Mouse (Mus musculus) CH12.LX (cell line): ENCODE results near the gene Itpr1. TPM values are rescaled to one million over a fixed set of nuclear protein-coding genes. Genes with fewer than 3 reads are reported as not detected.

Source experiments
- DNase-seq: peaks from one replicate; pipeline ENCODE4 v3.0.0-alpha.2; 2013; ENCODE audit errors: extremely low read depth
- H3K27ac ChIP-seq: 2 replicates; pipeline ENCODE4 v1.5.1; 2012; ENCODE audit warnings: low read depth, mild to moderate bottlenecking, control low read depth, moderate library complexity; ENCODE audit not compliant: insufficient read depth
- H3K27me3 ChIP-seq: replicated peaks from 2 replicates; pipeline ENCODE3; 2012; ENCODE audit warnings: inconsistent platforms
- H3K36me3 ChIP-seq, 2 experiments: replicated peaks in 1 of 2; 2 replicates each; pipeline versions ENCODE3 to v1.6.1; 2012; ENCODE audit warnings: inconsistent platforms in 1 of 2, low read length in 1 of 2, mild to moderate bottlenecking in 1 of 2, mixed read lengths in 1 of 2, moderate library complexity in 1 of 2; ENCODE audit not compliant: control insufficient read depth in 1 of 2, insufficient read depth in 1 of 2
- H3K4me1 ChIP-seq, 2 experiments: 2 replicates each; pipeline ENCODE4 v1.6.1; 2012; ENCODE audit warnings: inconsistent platforms in 1 of 2, moderate library complexity in 1 of 2; ENCODE audit not compliant: insufficient read depth in 2 of 2, control insufficient read depth in 1 of 2
- H3K4me2 ChIP-seq: 2 replicates; pipeline ENCODE4 v1.6.1; 2012; ENCODE audit warnings: low read depth, mild to moderate bottlenecking, control low read depth; ENCODE audit not compliant: poor library complexity, insufficient read depth, severe bottlenecking
- H3K4me3 ChIP-seq, 3 experiments: fragments of 150-350 bp in 1 of 3; sonication (generic) in 1 of 3; replicated peaks in 1 of 3; 2 replicates each; pipeline versions ENCODE3 to v1.5.1; 2011 to 2012; ENCODE audit warnings: low read depth in 2 of 3, low read length in 2 of 3, mild to moderate bottlenecking in 2 of 3, moderate library complexity in 2 of 3, control low read depth in 1 of 3, improper control_type of control experiment in 1 of 3, inconsistent platforms in 1 of 3, mixed read lengths in 1 of 3; ENCODE audit not compliant: poor library complexity in 1 of 3
- H3K79me2 ChIP-seq: replicated peaks from 2 replicates; pipeline ENCODE4 v1.6.1; 2012; ENCODE audit warnings: mild to moderate bottlenecking, moderate library complexity; ENCODE audit not compliant: control insufficient read depth, poor library complexity, insufficient read depth, severe bottlenecking; ENCODE audit errors: extremely low read depth
- H3K9ac ChIP-seq: 2 replicates; pipeline ENCODE4 v1.6.1; 2012; ENCODE audit warnings: low read depth, mild to moderate bottlenecking, control low read depth, moderate library complexity; ENCODE audit not compliant: insufficient read depth
- H3K9me3 ChIP-seq: replicated peaks from 2 replicates; pipeline ENCODE3; 2012; ENCODE audit warnings: low read length, inconsistent platforms, mixed read lengths
- BHLHE40 ChIP-seq: IDR thresholded peaks from 2 replicates; pipeline ENCODE4 v1.6.1; 2011; ENCODE audit warnings: mild to moderate bottlenecking, low read depth, low read length, improper control_type of control experiment
- CHD1 ChIP-seq: IDR thresholded peaks from 2 replicates; pipeline ENCODE4 v1.6.1; 2012; ENCODE audit warnings: low read depth, low read length, improper control_type of control experiment, inconsistent platforms
- CHD2 ChIP-seq: IDR thresholded peaks from 2 replicates; pipeline ENCODE4 v1.6.1; 2011; ENCODE audit warnings: low read length, improper control_type of control experiment
- E2F4 ChIP-seq: IDR thresholded peaks from 2 replicates; pipeline ENCODE4 v1.6.1; 2011; ENCODE audit warnings: low read depth, low read length, improper control_type of control experiment; ENCODE audit not compliant: insufficient replicate concordance
- ELF1 ChIP-seq: IDR thresholded peaks from 2 replicates; pipeline ENCODE4 v1.6.1; 2014; ENCODE audit warnings: low read depth, mild to moderate bottlenecking, inconsistent platforms, low read length, improper control_type of control experiment
- ETS1 ChIP-seq: conservative IDR thresholded peaks from 2 replicates; pipeline ENCODE4 v1.6.1; 2012; ENCODE audit warnings: low read depth, mild to moderate bottlenecking, inconsistent platforms, low read length, improper control_type of control experiment, moderate library complexity
- GABPA ChIP-seq: IDR thresholded peaks from 2 replicates; pipeline ENCODE4 v1.6.1; 2012; ENCODE audit warnings: low read depth, low read length, improper control_type of control experiment, inconsistent platforms; ENCODE audit not compliant: insufficient replicate concordance
- HCFC1 ChIP-seq: IDR thresholded peaks from 2 replicates; pipeline ENCODE4 v1.6.1; 2012; ENCODE audit warnings: low read depth, mild to moderate bottlenecking, inconsistent platforms, low read length, improper control_type of control experiment
- IRF4 ChIP-seq: IDR thresholded peaks from 2 replicates; pipeline ENCODE4 v1.6.1; 2014; ENCODE audit warnings: low read depth, mild to moderate bottlenecking, inconsistent platforms, low read length, improper control_type of control experiment
- JUN ChIP-seq: IDR thresholded peaks from 2 replicates; pipeline ENCODE4 v1.6.1; 2011; ENCODE audit warnings: low read depth, mild to moderate bottlenecking, low read length, improper control_type of control experiment, moderate library complexity; ENCODE audit not compliant: insufficient read depth
- JUND ChIP-seq: conservative IDR thresholded peaks from 2 replicates; pipeline ENCODE4 v1.6.1; 2011; ENCODE audit warnings: low read depth, low read length, improper control_type of control experiment
- KAT2A ChIP-seq: IDR thresholded peaks from 2 replicates; pipeline ENCODE4 v1.6.1; 2012; ENCODE audit warnings: low read length, improper control_type of control experiment, inconsistent platforms; ENCODE audit not compliant: insufficient replicate concordance
- MAFK ChIP-seq: IDR thresholded peaks from 2 replicates; pipeline ENCODE4 v1.6.1; 2011; ENCODE audit warnings: low read length, improper control_type of control experiment; ENCODE audit not compliant: insufficient replicate concordance
- MAX ChIP-seq: IDR thresholded peaks from 2 replicates; pipeline ENCODE4 v1.6.1; 2011; ENCODE audit warnings: low read length, improper control_type of control experiment
- MXI1 ChIP-seq: IDR thresholded peaks from 2 replicates; pipeline ENCODE4 v1.6.1; 2011; ENCODE audit warnings: mild to moderate bottlenecking, low read depth, low read length, improper control_type of control experiment
- MYC ChIP-seq: IDR thresholded peaks from 2 replicates; pipeline ENCODE4 v1.6.1; 2011; ENCODE audit warnings: low read depth, mild to moderate bottlenecking, improper control_type of control experiment, low read length
- NELFE ChIP-seq: IDR thresholded peaks from 2 replicates; pipeline ENCODE4 v1.6.1; 2011; ENCODE audit warnings: low read depth, low read length, improper control_type of control experiment
- NRF1 ChIP-seq: IDR thresholded peaks from 2 replicates; pipeline ENCODE4 v1.6.1; 2014; ENCODE audit warnings: low read depth, mild to moderate bottlenecking, inconsistent platforms, low read length, improper control_type of control experiment, moderate library complexity
- PAX5 ChIP-seq: IDR thresholded peaks from 2 replicates; pipeline ENCODE4 v1.6.1; 2012; ENCODE audit warnings: low read length, inconsistent platforms, mixed read lengths
- RAD21 ChIP-seq: IDR thresholded peaks from 2 replicates; pipeline ENCODE4 v1.6.1; 2011; ENCODE audit warnings: low read depth, mild to moderate bottlenecking, low read length, improper control_type of control experiment, moderate library complexity
- RCOR1 ChIP-seq: conservative IDR thresholded peaks from 2 replicates; pipeline ENCODE4 v1.6.1; 2012; ENCODE audit warnings: low read depth, mild to moderate bottlenecking, inconsistent platforms, low read length, improper control_type of control experiment
- SIN3A ChIP-seq: IDR thresholded peaks from 2 replicates; pipeline ENCODE4 v1.6.1; 2012; ENCODE audit warnings: low read length, improper control_type of control experiment, inconsistent platforms
- TCF12 ChIP-seq: IDR thresholded peaks from 2 replicates; pipeline ENCODE4 v1.6.1; 2014; ENCODE audit warnings: low read depth, mild to moderate bottlenecking, inconsistent platforms, low read length, improper control_type of control experiment
- UBTF ChIP-seq: IDR thresholded peaks from 2 replicates; pipeline ENCODE4 v1.6.1; 2012; ENCODE audit warnings: low read depth, mild to moderate bottlenecking, inconsistent platforms, low read length, improper control_type of control experiment, moderate library complexity
- USF1 ChIP-seq: IDR thresholded peaks from 2 replicates; pipeline ENCODE4 v1.6.1; 2014; ENCODE audit warnings: low read depth, mild to moderate bottlenecking, inconsistent platforms, low read length, improper control_type of control experiment
- ZMIZ1 ChIP-seq: IDR thresholded peaks from 2 replicates; pipeline ENCODE4 v1.6.1; 2012; ENCODE audit warnings: low read depth, mild to moderate bottlenecking, inconsistent platforms, low read length, improper control_type of control experiment
- ZNF384 ChIP-seq: IDR thresholded peaks from 2 replicates; pipeline ENCODE4 v1.6.1; 2012; ENCODE audit warnings: low read depth, low read length, improper control_type of control experiment, inconsistent platforms
- dilution Hi-C: fragments of 300-500 bp; cut with MboI; formaldehyde crosslinking; loops from 2 replicates; pipeline ENCODE4 v1.14.3; 2020; ENCODE audit warnings: low sequenced_read_pairs; ENCODE audit not compliant: extremely low pct_unique_long_range_greater_than_20kb, extremely low pct_ligation_motif_present
- in situ Hi-C: fragments of 300-500 bp; cut with MboI; formaldehyde crosslinking; loops from 3 replicates; pipeline ENCODE4 v1.14.3; 2019; ENCODE audit warnings: low sequenced_read_pairs, low pct_ligation_motif_present, low pct_unique_long_range_greater_than_20kb, mixed read lengths
- polyA plus RNA-seq: library from polyadenylated mRNA; unstranded; fragments of >175 nt; gene quantifications from 2 replicates; pipeline ENCODE4 v1.2.1, GENCODE M21; 2012; ENCODE audit warnings: low read depth; ENCODE audit not compliant: insufficient read length
- total RNA-seq, 2 experiments: library from RNA; depleted of rRNA; stranded (reverse); fragments of 300-350 nt in 1 of 2; fragments of >200 nt in 1 of 2; gene quantifications; 2 replicates each; pipeline ENCODE4 v1.2.3; 2012 to 2014

Itpr1 gene
- total and polyA plus RNA-seq, 3 experiments: 42.8 to 73.1 (median 53.4) TPM

DNA sequence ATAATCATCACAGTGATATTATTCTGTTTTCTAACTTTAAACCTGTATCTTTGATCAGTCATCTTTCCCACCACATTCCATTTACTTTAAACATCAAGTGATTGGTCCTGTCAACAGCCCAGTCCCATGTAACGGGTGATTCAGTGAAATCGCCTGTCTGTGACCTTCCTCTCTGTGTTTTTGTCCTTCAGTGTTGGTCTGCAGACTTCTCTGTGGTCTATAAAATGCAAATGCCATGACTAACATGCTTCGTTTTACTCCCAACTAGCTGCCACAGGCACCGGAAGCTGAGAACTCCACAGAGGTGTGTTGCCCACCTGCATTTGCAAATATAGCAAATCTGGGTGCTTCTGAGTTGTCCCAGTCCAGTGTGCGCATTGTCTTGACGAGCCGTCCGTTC, 218.3 kb downstream of the Itpr1 start:
- no peak overlapping the region for H3K4me2 ChIP-seq
- in situ Hi-C loops: loop anchor here (10.0 kb wide), 1 partner anchor 314 kb away; no protein-coding TSS in a partner anchor

GRCm38 (mm10) chr6:108432836-108433235, 219.9 kb downstream of the Itpr1 start:
- Histone ChIP-seq H3K27ac (no peak overlapping the region), H3K9ac (no peak overlapping the region), H3K4me2 (no peak overlapping the region), H3K9me3 (no peaks in the 10 kb centered on the region), H3K36me3 (peaks cover 22 to 83% of the 10 kb centered on the region in 2 experiments), H3K4me3 (no peak overlapping the region), H3K4me1 (peaks cover 2 to 27% of the 10 kb centered on the region in 2 experiments; a peak in 2 of 4 replicates), H3K27me3 (no peaks in the 10 kb centered on the region), H3K79me2 (no peaks in the 10 kb centered on the region)
- in situ Hi-C loops (loop anchor here (10.0 kb wide), 1 partner anchor 312 kb away; no protein-coding TSS in a partner anchor), dilution Hi-C loops (no loop called here)
- TF ChIP-seq USF1 (no peak), JUN (no peak), CHD2 (no peak), E2F4 (no peak), UBTF (no peak), MYC (no peak), JUND (no peak), ZMIZ1 (no peak), BHLHE40 (no peak), ZNF384 (no peak), ETS1 (no peak), NELFE (no peak), MXI1 (no peak), HCFC1 (no peak)
- no peak for DNase-seq

More for the DNA sequence above, 218.3 kb downstream of the Itpr1 start:
- no peak for TF ChIP-seq CHD1
- no peak for TF ChIP-seq MAX
- TF ChIP-seq PAX5: no peak
- no peak for TF ChIP-seq TCF12
- TF ChIP-seq GABPA: no peak
- no peak for TF ChIP-seq KAT2A
- no peak for TF ChIP-seq IRF4
- no peak for TF ChIP-seq RAD21
- TF ChIP-seq ELF1: no peak
- TF ChIP-seq RCOR1: no peak
- TF ChIP-seq ETS1: no peak
- no peak for TF ChIP-seq NRF1
- TF ChIP-seq MAFK: no peak
- no peak for TF ChIP-seq HCFC1
- no peak for TF ChIP-seq SIN3A
- TF ChIP-seq E2F4: no peak
- TF ChIP-seq, all 38 proteins: peak for 0
- no peaks in the 10 kb centered on the region for H3K9me3 ChIP-seq
- H3K27ac ChIP-seq: no peak overlapping the region
- H3K27me3 ChIP-seq: no peaks in the 10 kb centered on the region
- no peaks in the 10 kb centered on the region for H3K79me2 ChIP-seq
- dilution Hi-C loops: no loop called here
- H3K4me1 ChIP-seq: peaks cover 2 to 24% of the 10 kb centered on the region in 2 experiments; a peak in 2 of 4 replicates
- peaks cover 22 to 85% of the 10 kb centered on the region in 2 experiments for H3K36me3 ChIP-seq
- H3K9ac ChIP-seq: no peak overlapping the region
- DNase-seq: peak; percentile 26
- no peak overlapping the region for H3K4me3 ChIP-seq
